Mouse (Mus musculus) lung, adult 2 months (tissue): Measurements from ENCODE around the gene Themis2. TPM values are rescaled to one million over a fixed set of nuclear protein-coding genes. Genes with fewer than 3 reads are reported as not detected.
A peak's percentile ranks its signal among the peaks of the same experiment; 100 is the strongest.

Experiments used
- DNase-seq: peaks from one replicate; pipeline ENCODE4 v3.0.0; 2022
- H3K4me1 ChIP-seq: fragments of 200-500 bp; 2 replicates; pipeline ENCODE4 v1.6.1; 2011; ENCODE audit warnings: low read length; ENCODE audit not compliant: control insufficient read depth, insufficient read depth
- H3K4me3 ChIP-seq: fragments of 200-500 bp; replicated peaks from 2 replicates; pipeline ENCODE3; 2011; ENCODE audit warnings: low read depth, mild to moderate bottlenecking, control low read depth, low read length; ENCODE audit errors: extremely low read depth
- CTCF ChIP-seq: fragments of 200-500 bp; IDR thresholded peaks from 2 replicates; pipeline ENCODE4 v1.5.1; 2011; ENCODE audit warnings: mild to moderate bottlenecking, low read length, control low read depth; ENCODE audit not compliant: insufficient read depth
- POLR2A ChIP-seq: fragments of 200-500 bp; IDR thresholded peaks from 2 replicates; pipeline ENCODE4 v1.6.1; 2011; ENCODE audit warnings: low read depth, mild to moderate bottlenecking, control low read depth, low read length, borderline replicate concordance; ENCODE audit errors: extremely low read depth
- WGBS: fragments of 180-500 bp; shearing (Covaris S2); methylation state at CpG from one replicate; pipeline ENCODE4 v1.1.7; 2018; 5-methylcytosine and 5-hydroxymethylcytosine counted together
- polyA plus RNA-seq: library from polyadenylated mRNA; depleted of rRNA; stranded (reverse); fragments of >200 nt; gene quantifications from 2 replicates; pipeline ENCODE4 v1.2.3, GENCODE M21; 2012; rRNA removed

Themis2 gene
- polyA plus RNA-seq, 1 experiment = 16.5 TPM

- no peak overlapping the region for H3K4me3 ChIP-seq
- TF ChIP-seq POLR2A (no peak), CTCF (no peak)
- no peaks in the 10 kb centered on the region for H3K4me1 ChIP-seq
- WGBS = 57% methylated on average over 3 of the region's 3 CpGs
- no peak for DNase-seq
Measured at GRCm38 (mm10) chr4:132735894-132736293, 60.3 kb downstream of the Themis2 start.

GRCm38 (mm10) chr4:132735389-132735788 lies 60.8 kb downstream of the Themis2 start:
- no peak for DNase-seq
- no peak for TF ChIP-seq CTCF
- 74% methylated on average over 2 of the region's 2 CpGs for WGBS
- Histone ChIP-seq H3K4me1 (no peaks in the 10 kb centered on the region), H3K4me3 (no peak overlapping the region)

DNA sequence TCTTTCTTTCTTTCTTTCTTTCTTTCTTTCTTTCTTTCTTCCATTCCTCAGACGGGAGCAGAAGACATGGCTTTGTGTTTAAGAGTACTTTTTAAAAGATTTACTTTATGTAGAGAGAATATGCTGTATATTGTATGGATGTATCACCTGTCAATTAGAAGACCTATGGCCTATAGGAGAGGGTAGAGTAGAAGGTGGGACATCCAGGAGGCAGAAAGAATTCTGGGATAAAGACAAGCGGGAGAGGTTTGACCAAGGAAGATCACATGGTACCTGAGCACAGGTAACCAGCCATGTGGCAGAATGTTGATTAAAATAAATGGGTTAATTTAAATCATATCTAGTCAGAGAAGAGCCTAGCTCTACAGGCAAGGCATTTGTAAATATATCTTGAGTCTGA lies 61.4 kb downstream of the Themis2 start:
- no peak for TF ChIP-seq CTCF
- TF ChIP-seq POLR2A = no peak
- no peak for DNase-seq
- Histone ChIP-seq H3K4me1 (no peaks in the 10 kb centered on the region), H3K4me3 (no peak overlapping the region)
- WGBS = 98% methylated on average over 2 of the region's 2 CpGs

DNA sequence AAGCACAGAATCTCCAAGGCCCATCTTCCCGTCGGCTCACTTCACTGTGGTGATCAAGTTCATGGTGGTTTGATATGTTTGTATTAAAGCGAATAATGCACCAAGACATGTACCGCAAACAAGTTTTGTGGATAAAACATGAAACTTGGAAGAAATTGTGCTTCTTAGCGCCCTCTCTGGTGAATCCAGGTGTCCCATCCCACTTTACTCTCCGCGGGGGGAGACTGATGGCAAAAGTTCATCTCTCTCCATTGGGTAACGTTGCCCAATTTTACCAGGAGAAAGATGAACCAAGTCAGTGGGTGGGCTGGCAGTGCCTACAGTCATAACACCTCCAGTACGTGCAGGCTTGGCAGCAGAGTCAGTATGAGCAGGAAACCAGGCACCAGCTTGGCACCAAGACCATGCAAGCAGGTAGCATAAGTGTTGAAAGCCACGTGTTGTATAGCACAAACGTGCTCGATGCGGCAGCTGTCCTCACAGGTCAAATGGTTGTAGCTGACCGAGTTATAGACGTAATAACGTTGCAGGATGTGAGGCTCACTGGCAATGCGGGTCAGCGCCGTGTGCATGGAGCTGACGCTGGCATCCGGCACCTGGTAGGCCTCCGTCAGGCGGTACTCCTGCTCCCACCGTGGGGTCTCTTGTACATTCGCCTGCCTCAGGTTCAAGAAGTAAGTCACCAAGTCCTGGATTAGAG lies 63.0 kb downstream of the Themis2 start:
- H3K4me1 ChIP-seq = no peaks in the 10 kb centered on the region

DNA sequence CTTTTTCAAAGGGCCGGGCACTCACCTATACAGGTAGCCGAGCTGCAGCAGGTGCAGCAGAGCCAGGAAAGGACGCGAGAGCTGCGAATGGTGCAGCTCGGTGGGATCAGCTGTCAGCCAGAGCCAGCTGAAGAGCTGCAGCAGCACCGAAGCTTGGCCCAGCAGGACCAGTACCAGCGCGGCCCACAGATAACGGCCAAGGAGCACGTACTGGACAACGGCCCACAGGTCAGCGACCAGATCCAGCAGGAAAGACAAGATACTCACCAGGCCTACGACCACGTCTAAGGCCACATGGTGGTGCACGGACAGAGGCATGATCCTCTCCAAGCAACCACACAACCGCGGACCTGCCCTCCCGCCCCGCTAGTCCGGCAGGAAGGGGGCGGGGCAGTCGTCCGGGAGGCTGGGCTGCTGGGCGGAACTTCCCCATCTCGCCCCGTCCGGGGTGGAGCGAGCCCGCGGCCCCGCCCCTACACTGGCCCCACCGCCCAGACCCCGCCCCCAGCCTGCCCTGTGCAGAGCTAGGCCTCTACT lies 64.0 kb downstream of the Themis2 start, which contains the start of gene Xkr8:
TSS of gene Xkr8 (minus strand) at position 399 of the 537 bp plus-strand sequence.
- under 1% methylated on average over 34 of the region's 34 CpGs for WGBS
- peak within 1 kb of the TSS; percentile 89 for H3K4me3 ChIP-seq
- H3K4me1 ChIP-seq = no peaks in the 10 kb centered on the region
- DNase-seq = peak; percentile 89
- TF ChIP-seq POLR2A = peak; percentile 75; the same call in 1 of the 2 replicates
- peak; percentile 29; the same call in 1 of the 2 replicates for TF ChIP-seq CTCF

More for the DNA sequence above, 63.0 kb downstream of the Themis2 start:
- no peak overlapping the region for H3K4me3 ChIP-seq
- 92% methylated on average over 25 of the region's 25 CpGs for WGBS
- TF ChIP-seq POLR2A (no peak), CTCF (no peak)
- no peak for DNase-seq

Other genes with a start within 250 kb of the Themis2 start
- 5.0 and 5.3 TPM in 2 replicates for gene Ptafr, start 232.3 kb downstream of the Themis2 start, polyA plus RNA-seq
- 16.6 and 19.5 TPM in 2 replicates for gene Eya3, start 157.4 kb downstream of the Themis2 start, polyA plus RNA-seq
- 8.7 and 10.4 TPM in 2 replicates for gene Xkr8, start 63.8 kb downstream of the Themis2 start, polyA plus RNA-seq
- 4.7 and 6.6 TPM in 2 replicates for gene Smpdl3b, start 39.1 kb downstream of the Themis2 start, polyA plus RNA-seq
- gene Rpa2, start 28.1 kb downstream of the Themis2 start, polyA plus RNA-seq = 9.7 and 9.9 TPM in 2 replicates
- gene Ppp1r8, start 46.8 kb upstream of the Themis2 start, polyA plus RNA-seq = 20.9 and 29.9 TPM in 2 replicates
- gene Stx12, start 88.1 kb upstream of the Themis2 start, polyA plus RNA-seq = 22.0 and 28.3 TPM in 2 replicates
- 19.2 and 21.9 TPM in 2 replicates for gene Fam76a, start 126.2 kb upstream of the Themis2 start, polyA plus RNA-seq
- gene Fgr, start 177.7 kb upstream of the Themis2 start, polyA plus RNA-seq = 10.7 and 19.1 TPM in 2 replicates
- 25.8 and 28.7 TPM in 2 replicates for gene Ahdc1, start 214.9 kb upstream of the Themis2 start, polyA plus RNA-seq